Mouse (Mus musculus): ENCODE measurements around the gene Msn.

DNA sequence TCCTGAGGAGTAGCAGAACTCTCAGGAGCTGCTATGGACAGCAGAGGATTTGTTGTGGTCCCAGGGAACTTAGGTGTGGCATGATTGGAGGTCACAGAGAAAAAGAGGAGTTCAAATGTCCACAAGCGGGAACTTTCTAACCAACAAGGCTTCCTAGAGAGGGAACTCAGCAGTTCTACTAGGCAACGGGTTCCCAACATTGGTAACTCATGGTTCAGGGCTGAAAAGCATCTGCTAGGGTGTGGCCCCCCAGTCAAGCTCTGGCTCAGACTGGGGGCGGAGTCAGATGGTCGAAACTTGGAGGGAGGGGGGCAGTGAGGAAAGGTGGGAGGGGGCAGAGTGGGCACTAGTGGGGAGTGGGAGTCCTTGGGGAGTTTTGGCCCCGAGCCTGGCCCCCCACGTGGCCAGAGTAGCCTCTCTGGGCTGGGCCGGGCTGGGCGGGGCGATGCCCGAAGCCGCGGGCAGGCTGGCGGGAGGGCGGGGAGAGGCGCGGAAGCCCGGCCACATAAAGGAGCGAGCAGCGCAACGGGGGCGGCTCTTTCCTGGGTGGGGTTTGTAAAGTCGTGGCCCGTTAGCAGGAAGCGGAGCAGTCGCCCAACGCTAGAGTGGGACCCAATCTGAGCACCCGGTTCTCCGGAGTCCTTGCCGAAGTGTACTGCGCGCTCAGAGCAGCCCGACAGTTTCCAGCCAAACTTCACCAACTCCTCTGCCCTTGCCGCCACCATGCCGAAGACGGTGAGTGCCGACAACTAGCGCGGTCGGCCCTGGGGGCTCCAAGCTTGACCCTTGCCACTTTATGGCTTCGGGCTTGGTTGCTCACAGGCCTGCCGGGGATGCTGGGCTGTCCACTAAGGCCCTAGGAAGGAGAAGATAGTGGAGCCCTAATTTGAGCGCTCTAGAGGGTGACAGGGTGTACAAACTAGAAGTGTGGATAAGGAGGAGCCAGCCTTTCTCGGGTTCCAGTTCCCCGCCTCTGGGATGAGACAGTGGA, at the start of gene Msn:
- TF ChIP-seq CTCF (IDR thresholded peaks at IDR 0.05; ENCODE audit: low read depth, low read length) (no peak), GATA1 (IDR thresholded peaks at IDR 0.05; ENCODE audit: borderline replicate concordance, low read length) (no peak), TAL1 (conservative IDR thresholded peaks at IDR 0.05; ENCODE audit: low read depth, low read length) (no peak), GATA2 (IDR thresholded peaks at IDR 0.05; ENCODE audit: borderline replicate concordance, low read depth, low read length) (no peak), POLR2AphosphoS5 (IDR thresholded peaks at IDR 0.05; ENCODE audit: insufficient replicate concordance, low read depth, low read length) (no peak)
